Mouse (Mus musculus): Measurements from ENCODE around the gene Vmn1r191. TPM values are rescaled to one million over a fixed set of nuclear protein-coding genes. Genes with fewer than 3 reads are reported as not detected.
"Not testable (repeated sequence)": the region's sequence is repeated elsewhere in the genome, so short reads cannot be mapped to it uniquely, and the experiment has no call there.

Vmn1r191 gene
- total RNA-seq (2014; rRNA removed), result not detected in 2 replicates
- not detected in 2 replicates for polyA plus RNA-seq (2015; fragmentation: Nextera tagmentation; extraction: Ambion mirVana)

- Histone ChIP-seq H3K9me3 (ENCODE audit: low read length) (no peaks in the 10 kb centered on the region), H3K36me3 (ENCODE audit: insufficient read depth) (no peaks in the 10 kb centered on the region), H3K27ac (ENCODE audit: low read depth, low read length) (no peak within 1 kb of the TSS), H3K27me3 (ENCODE audit: insufficient read depth, low read length) (no peaks in the 10 kb centered on the region), H3K4me3 (ENCODE audit: low read depth, low read length) (no peak within 1 kb of the TSS), H3K9ac (no peak within 1 kb of the TSS), H3K4me1 (ENCODE audit: insufficient read depth) (no peaks in the 10 kb centered on the region), H3K4me2 (ENCODE audit: low read depth) (no peak within 1 kb of the TSS)
- ATAC-seq, result no peak
- WGBS, result 64% methylated on average over 1 of the region's 1 CpGs
- TF ChIP-seq CTCF (IDR thresholded peaks at IDR 0.05; ENCODE audit: low read depth), result no peak
- DNase-seq, result no peak
Measured at GRCm38 (mm10) chr13:22183869-22184268, at the start of gene Vmn1r191. Gene Vmn1r191, minus strand, starts transcription at chr13:22183969.

GRCm38 (mm10) chr13:22223060-22223459 is 39.3 kb upstream of the Vmn1r191 start, which contains the start of gene Vmn1r193:
Gene Vmn1r193, minus strand, starts transcription at chr13:22223160.
- not testable (repeated sequence) for H3K4me2 ChIP-seq (ENCODE audit: low read depth); H3K4me3 ChIP-seq (ENCODE audit: low read depth, low read length); ATAC-seq; H3K9ac ChIP-seq; H3K27ac ChIP-seq (ENCODE audit: low read depth, low read length); DNase-seq; H3K4me1 ChIP-seq (ENCODE audit: insufficient read depth); H3K27me3 ChIP-seq (ENCODE audit: insufficient read depth, low read length); H3K9me3 ChIP-seq (ENCODE audit: low read length); H3K36me3 ChIP-seq (ENCODE audit: insufficient read depth)
- WGBS, result 80% methylated on average over 1 of the region's 1 CpGs

- not testable (repeated sequence) for H3K4me3 ChIP-seq (ENCODE audit: low read depth, low read length); DNase-seq; H3K9me3 ChIP-seq (ENCODE audit: low read length)
Measured at GRCm38 (mm10) chr13:22192756-22193155, 9.0 kb upstream of the Vmn1r191 start.

GRCm38 (mm10) chr13:22191041-22191440 is 7.3 kb upstream of the Vmn1r191 start, which contains the start of gene Vmn1r192:
Gene Vmn1r192, minus strand, starts transcription at chr13:22191141.
- no peak within 1 kb of the TSS for H3K27ac ChIP-seq (ENCODE audit: low read depth, low read length)
- TF ChIP-seq CTCF (IDR thresholded peaks at IDR 0.05; ENCODE audit: low read depth), result no peak
- DNase-seq (no peak), ATAC-seq (no peak)
- H3K9me3 ChIP-seq (ENCODE audit: low read length), result no peaks in the 10 kb centered on the region
- no peak within 1 kb of the TSS for H3K4me3 ChIP-seq (ENCODE audit: low read depth, low read length)
- H3K4me2 ChIP-seq (ENCODE audit: low read depth), result no peak within 1 kb of the TSS
- H3K4me1 ChIP-seq (ENCODE audit: insufficient read depth), result no peaks in the 10 kb centered on the region
- no peaks in the 10 kb centered on the region for H3K36me3 ChIP-seq (ENCODE audit: insufficient read depth)
- no peak within 1 kb of the TSS for H3K9ac ChIP-seq
- H3K27me3 ChIP-seq (ENCODE audit: insufficient read depth, low read length), result no peaks in the 10 kb centered on the region

More at GRCm38 (mm10) chr13:22192756-22193155, 9.0 kb upstream of the Vmn1r191 start:
- ATAC-seq; H3K36me3 ChIP-seq (ENCODE audit: insufficient read depth); H3K27me3 ChIP-seq (ENCODE audit: insufficient read depth, low read length); H3K9ac ChIP-seq; H3K27ac ChIP-seq (ENCODE audit: low read depth, low read length); H3K4me1 ChIP-seq (ENCODE audit: insufficient read depth); H3K4me2 ChIP-seq (ENCODE audit: low read depth): not testable (repeated sequence)
- WGBS, result 67% methylated on average over 3 of the region's 3 CpGs

- Histone ChIP-seq H3K9ac (no peak overlapping the region), H3K9me3 (ENCODE audit: low read length) (no peaks in the 10 kb centered on the region), H3K4me1 (ENCODE audit: insufficient read depth) (no peaks in the 10 kb centered on the region), H3K4me2 (ENCODE audit: low read depth) (no peak overlapping the region), H3K27me3 (ENCODE audit: insufficient read depth, low read length) (no peaks in the 10 kb centered on the region), H3K27ac (ENCODE audit: low read depth, low read length) (no peak overlapping the region), H3K36me3 (ENCODE audit: insufficient read depth) (no peaks in the 10 kb centered on the region), H3K4me3 (ENCODE audit: low read depth, low read length) (no peak overlapping the region)
- 76% methylated on average over 2 of the region's 2 CpGs for WGBS
- TF ChIP-seq CTCF (IDR thresholded peaks at IDR 0.05; ENCODE audit: low read depth), result no peak
- no peak for DNase-seq
- ATAC-seq, result no peak
Measured at GRCm38 (mm10) chr13:22190385-22190784, 6.6 kb upstream of the Vmn1r191 start.

GRCm38 (mm10) chr13:22189313-22189712 is 5.5 kb upstream of the Vmn1r191 start:
- 97% methylated on average over 2 of the region's 2 CpGs for WGBS
- Histone ChIP-seq H3K27ac (ENCODE audit: low read depth, low read length) (no peak overlapping the region), H3K36me3 (ENCODE audit: insufficient read depth) (no peaks in the 10 kb centered on the region), H3K9ac (no peak overlapping the region), H3K27me3 (ENCODE audit: insufficient read depth, low read length) (no peaks in the 10 kb centered on the region), H3K9me3 (ENCODE audit: low read length) (no peaks in the 10 kb centered on the region), H3K4me3 (ENCODE audit: low read depth, low read length) (no peak overlapping the region), H3K4me2 (ENCODE audit: low read depth) (no peak overlapping the region), H3K4me1 (ENCODE audit: insufficient read depth) (no peaks in the 10 kb centered on the region)
- ATAC-seq (no peak), DNase-seq (no peak)
- TF ChIP-seq CTCF (IDR thresholded peaks at IDR 0.05; ENCODE audit: low read depth), result no peak

- Histone ChIP-seq H3K36me3 (ENCODE audit: insufficient read depth) (no peaks in the 10 kb centered on the region), H3K27me3 (ENCODE audit: insufficient read depth, low read length) (no peaks in the 10 kb centered on the region), H3K4me2 (ENCODE audit: low read depth) (no peak overlapping the region), H3K4me3 (ENCODE audit: low read depth, low read length) (no peak overlapping the region), H3K27ac (ENCODE audit: low read depth, low read length) (no peak overlapping the region), H3K4me1 (ENCODE audit: insufficient read depth) (no peaks in the 10 kb centered on the region), H3K9ac (no peak overlapping the region), H3K9me3 (ENCODE audit: low read length) (no peaks in the 10 kb centered on the region; the same call in 1 of the 2 replicates)
- no peak for ATAC-seq
- TF ChIP-seq CTCF (IDR thresholded peaks at IDR 0.05; ENCODE audit: low read depth), result no peak
- 94% methylated on average over 15 of the region's 15 CpGs for WGBS
- no peak for DNase-seq
Measured at GRCm38 (mm10) chr13:22168416-22168815, 15.4 kb downstream of the Vmn1r191 start.

Measured in forebrain, postnatal 0 days (tissue).